Mouse (Mus musculus) MEL (cell line): Measurements from ENCODE around the gene Prps1l1. TPM values are rescaled to one million over a fixed set of nuclear protein-coding genes. Genes with fewer than 3 reads are reported as not detected.

Experiments used
- DNase-seq: peaks from one replicate; pipeline ENCODE4 v3.0.0; 2011; ENCODE audit warnings: low read depth, low spot score
- H3K27ac ChIP-seq: 2 replicates; pipeline ENCODE4 v1.5.1; 2012; ENCODE audit warnings: low read depth, mild to moderate bottlenecking, control low read depth, low read length, moderate library complexity; ENCODE audit not compliant: control insufficient read depth
- H3K27me3 ChIP-seq, 2 experiments: fragments of 150-350 bp in 1 of 2; sonication (generic) in 1 of 2; 2 replicates each; pipeline ENCODE4 v1.6.1; 2012; ENCODE audit warnings: low read length in 2 of 2, mild to moderate bottlenecking in 2 of 2, improper control_type of control experiment in 1 of 2, moderate library complexity in 1 of 2; ENCODE audit not compliant: insufficient read depth in 2 of 2, control insufficient read depth in 1 of 2
- H3K36me3 ChIP-seq, 2 experiments: 2 replicates each; pipeline ENCODE4 v1.6.1; 2012 to 2014; ENCODE audit warnings: low read length in 2 of 2, improper control_type of control experiment in 1 of 2, inconsistent platforms in 1 of 2, mild to moderate bottlenecking in 1 of 2; ENCODE audit not compliant: insufficient read depth in 2 of 2, control insufficient read depth in 1 of 2
- H3K4me1 ChIP-seq, 2 experiments: fragments of 150-350 bp in 1 of 2; sonication (generic) in 1 of 2; 2 replicates each; pipeline ENCODE4 v1.6.1; 2012; ENCODE audit warnings: low read length in 2 of 2, improper control_type of control experiment in 1 of 2, mild to moderate bottlenecking in 1 of 2; ENCODE audit not compliant: insufficient read depth in 2 of 2, control insufficient read depth in 1 of 2
- H3K4me3 ChIP-seq, 2 experiments: fragments of 150-350 bp in 1 of 2; sonication (generic) in 1 of 2; 2 replicates each; pipeline ENCODE4 v1.5.1; 2012; ENCODE audit warnings: low read depth in 2 of 2, low read length in 2 of 2, mild to moderate bottlenecking in 2 of 2, moderate library complexity in 2 of 2, control low read depth in 1 of 2, improper control_type of control experiment in 1 of 2; ENCODE audit not compliant: control insufficient read depth in 1 of 2, insufficient read depth in 1 of 2
- H3K79me2 ChIP-seq: 2 replicates; pipeline ENCODE4 v1.6.1; 2012; ENCODE audit warnings: mild to moderate bottlenecking, low read length, moderate library complexity; ENCODE audit not compliant: control insufficient read depth, poor library complexity, insufficient read depth
- H3K9ac ChIP-seq: 2 replicates; pipeline ENCODE4 v1.6.1; 2012; ENCODE audit warnings: low read depth, mild to moderate bottlenecking, control low read depth, low read length, moderate library complexity; ENCODE audit not compliant: control insufficient read depth, poor library complexity, severe bottlenecking
- H3K9me3 ChIP-seq: fragments of 150-350 bp; sonication (generic); replicated peaks from 2 replicates; pipeline ENCODE4 v1.6.1; 2012; ENCODE audit warnings: mild to moderate bottlenecking, low read length, improper control_type of control experiment, moderate library complexity; ENCODE audit not compliant: insufficient read depth
- CHD1 ChIP-seq: IDR thresholded peaks from 2 replicates; pipeline ENCODE4 v1.6.1; 2012; ENCODE audit warnings: low read depth, mild to moderate bottlenecking, inconsistent platforms, low read length, improper control_type of control experiment
- CTCF ChIP-seq, 3 experiments: IDR thresholded peaks in 2 of 3; conservative IDR thresholded peaks in 1 of 3; 2 replicates each; pipeline ENCODE4 v1.5.1; 2011 to 2012; ENCODE audit warnings: low read length in 3 of 3, low read depth in 2 of 3, mild to moderate bottlenecking in 2 of 3, improper control_type of control experiment in 1 of 3, inconsistent platforms in 1 of 3, mixed read lengths in 1 of 3, moderate library complexity in 1 of 3; ENCODE audit not compliant: control insufficient read depth in 1 of 3, insufficient read depth in 1 of 3, poor library complexity in 1 of 3, severe bottlenecking in 1 of 3
- E2F4 ChIP-seq: IDR thresholded peaks from 2 replicates; pipeline ENCODE4 v1.6.1; 2011; ENCODE audit warnings: low read depth, low read length, improper control_type of control experiment, borderline replicate concordance
- ELF1 ChIP-seq: IDR thresholded peaks from 2 replicates; pipeline ENCODE4 v1.6.1; 2014; ENCODE audit warnings: low read depth, mild to moderate bottlenecking, inconsistent platforms, low read length, improper control_type of control experiment, moderate library complexity
- EP300 ChIP-seq, 2 experiments: IDR thresholded peaks; 2 replicates each; pipeline ENCODE4 v1.6.1; 2011; ENCODE audit warnings: improper control_type of control experiment in 2 of 2, low read length in 2 of 2, low read depth in 1 of 2, mild to moderate bottlenecking in 1 of 2
- GABPA ChIP-seq: IDR thresholded peaks from 2 replicates; pipeline ENCODE4 v1.6.1; 2012; ENCODE audit warnings: low read depth, mild to moderate bottlenecking, inconsistent platforms, low read length, improper control_type of control experiment, moderate library complexity
- GATA1 ChIP-seq: IDR thresholded peaks from 2 replicates; pipeline ENCODE4 v1.6.1; 2011; ENCODE audit warnings: low read depth, low read length, improper control_type of control experiment
- KAT2A ChIP-seq: conservative IDR thresholded peaks from 2 replicates; pipeline ENCODE4 v1.6.1; 2012; ENCODE audit warnings: low read depth, low read length, improper control_type of control experiment, inconsistent platforms
- MAFK ChIP-seq: IDR thresholded peaks from 2 replicates; pipeline ENCODE4 v1.6.1; 2011; ENCODE audit warnings: low read depth, mild to moderate bottlenecking, low read length, improper control_type of control experiment, borderline replicate concordance
- MAX ChIP-seq: IDR thresholded peaks from 2 replicates; pipeline ENCODE4 v1.6.1; 2011; ENCODE audit warnings: low read length, improper control_type of control experiment
- MAZ ChIP-seq: IDR thresholded peaks from 2 replicates; pipeline ENCODE4 v1.6.1; 2012; ENCODE audit warnings: low read depth, mild to moderate bottlenecking, inconsistent platforms, low read length, improper control_type of control experiment
- MXI1 ChIP-seq: IDR thresholded peaks from 2 replicates; pipeline ENCODE4 v1.6.1; 2011; ENCODE audit warnings: mild to moderate bottlenecking, low read depth, low read length, improper control_type of control experiment
- NELFE ChIP-seq: IDR thresholded peaks from 2 replicates; pipeline ENCODE4 v1.6.1; 2011; ENCODE audit warnings: low read depth, low read length, improper control_type of control experiment
- POLR2AphosphoS2 ChIP-seq: IDR thresholded peaks from 2 replicates; pipeline ENCODE4 v1.6.1; 2011; ENCODE audit warnings: low read length, improper control_type of control experiment
- POLR2AphosphoS5 ChIP-seq: IDR thresholded peaks from 2 replicates; pipeline ENCODE4 v1.6.1; 2012; ENCODE audit warnings: low read depth, borderline replicate concordance, mild to moderate bottlenecking, inconsistent platforms, low read length, moderate library complexity, mixed read lengths
- RAD21 ChIP-seq: IDR thresholded peaks from 2 replicates; pipeline ENCODE4 v1.6.1; 2011; ENCODE audit warnings: mild to moderate bottlenecking, low read depth, low read length, improper control_type of control experiment
- RCOR1 ChIP-seq: IDR thresholded peaks from 2 replicates; pipeline ENCODE4 v1.6.1; 2012; ENCODE audit warnings: low read depth, mild to moderate bottlenecking, inconsistent platforms, low read length, improper control_type of control experiment
- TAL1 ChIP-seq: IDR thresholded peaks from 2 replicates; pipeline ENCODE4 v1.6.1; 2012; ENCODE audit warnings: mild to moderate bottlenecking, inconsistent platforms, low read length, moderate library complexity, mixed read lengths
- TBP ChIP-seq: IDR thresholded peaks from 2 replicates; pipeline ENCODE4 v1.8.0; 2011; ENCODE audit warnings: low read depth, low read length, improper control_type of control experiment
- TCF12 ChIP-seq: IDR thresholded peaks from 2 replicates; pipeline ENCODE4 v1.6.1; 2014; ENCODE audit warnings: low read depth, mild to moderate bottlenecking, inconsistent platforms, low read length, improper control_type of control experiment, moderate library complexity
- UBTF ChIP-seq: IDR thresholded peaks from 2 replicates; pipeline ENCODE4 v1.6.1; 2012; ENCODE audit warnings: low read depth, mild to moderate bottlenecking, inconsistent platforms, low read length, improper control_type of control experiment, moderate library complexity, borderline replicate concordance; ENCODE audit not compliant: insufficient read depth
- USF2 ChIP-seq, 2 experiments: IDR thresholded peaks; 2 replicates each; pipeline ENCODE4 v1.6.1; 2011 to 2012; ENCODE audit warnings: improper control_type of control experiment in 2 of 2, low read length in 2 of 2, borderline replicate concordance in 1 of 2, inconsistent platforms in 1 of 2, low read depth in 1 of 2, mild to moderate bottlenecking in 1 of 2; ENCODE audit not compliant: insufficient read depth in 1 of 2
- ZNF384 ChIP-seq: IDR thresholded peaks from 2 replicates; pipeline ENCODE4 v1.6.1; 2012; ENCODE audit warnings: low read depth, mild to moderate bottlenecking, inconsistent platforms, low read length, improper control_type of control experiment
- polyA plus RNA-seq, 2 experiments: library from polyadenylated mRNA; stranded (reverse) in 1 of 2; unstranded in 1 of 2; fragments of >175 nt in 1 of 2; fragments of >200 nt in 1 of 2; gene quantifications; 2 replicates each; pipeline versions ENCODE4 v1.2.1 to v1.2.4; 2012; ENCODE audit warnings: low replicate concordance in 2 of 2, low read depth in 1 of 2; ENCODE audit not compliant: insufficient read length in 2 of 2, insufficient read depth in 1 of 2, missing spikeins in 1 of 2
- total RNA-seq: library from RNA; depleted of rRNA; stranded (reverse); fragments of 300-350 nt; gene quantifications from 2 replicates; pipeline ENCODE4 v1.2.3, GENCODE M21; 2012

Gene Prps1l1
- total and polyA plus RNA-seq, 3 experiments = not detected

GRCm38 (mm10) chr12:35007851-35008250 lies 23.3 kb downstream of the Prps1l1 start:
- TF ChIP-seq TBP (no peak), CHD1 (no peak)
- TF ChIP-seq, all 39 proteins: peak for 0
- Histone ChIP-seq H3K4me3 (no peak overlapping the region), H3K9me3 (no peaks in the 10 kb centered on the region), H3K36me3 (no peaks in the 10 kb centered on the region), H3K27me3 (no peaks in the 10 kb centered on the region), H3K9ac (no peak overlapping the region), H3K27ac (no peak overlapping the region), H3K79me2 (no peaks in the 10 kb centered on the region), H3K4me1 (no peaks in the 10 kb centered on the region)
- no peak for DNase-seq

- TF ChIP-seq ELF1 (no peak), POLR2AphosphoS5 (no peak), MXI1 (no peak), GABPA (no peak), CHD1 (no peak), NELFE (no peak), MAX (no peak)
- Histone ChIP-seq H3K4me1 (no peaks in the 10 kb centered on the region), H3K9ac (no peak overlapping the region), H3K9me3 (no peaks in the 10 kb centered on the region), H3K27me3 (no peaks in the 10 kb centered on the region), H3K27ac (no peak overlapping the region), H3K79me2 (no peaks in the 10 kb centered on the region), H3K4me3 (no peak overlapping the region), H3K36me3 (no peaks in the 10 kb centered on the region)
- DNase-seq = no peak
Measured at GRCm38 (mm10) chr12:35008340-35009137, 24.0 kb downstream of the Prps1l1 start.

- DNase-seq = no peak
Measured at GRCm38 (mm10) chr12:35011462-35011861, 26.9 kb downstream of the Prps1l1 start.

More at GRCm38 (mm10) chr12:35011462-35011861, 26.9 kb downstream of the Prps1l1 start:
- Histone ChIP-seq H3K4me1 (no peaks in the 10 kb centered on the region), H3K9ac (no peak overlapping the region), H3K4me3 (no peak overlapping the region), H3K79me2 (no peaks in the 10 kb centered on the region), H3K27me3 (no peaks in the 10 kb centered on the region), H3K9me3 (no peaks in the 10 kb centered on the region), H3K36me3 (no peaks in the 10 kb centered on the region)
- TF ChIP-seq MAX (no peak), TCF12 (no peak), USF2 (IDR thresholded peaks at IDR 0.05; ENCODE audit: borderline replicate concordance in 1 of 2, insufficient read depth in 1 of 2, low read depth in 1 of 2, low read length in 2 of 2) (no peak), ZNF384 (no peak), E2F4 (no peak), RAD21 (no peak), UBTF (no peak), ELF1 (no peak), MAFK (no peak), EP300 (IDR thresholded peaks at IDR 0.05; ENCODE audit: low read depth in 1 of 2, low read length in 2 of 2) (no peak), CTCF (IDR thresholded peaks at IDR 0.05 in 2 of 3, conservative IDR thresholded peaks at IDR 0.05 in 1 of 3; ENCODE audit: control insufficient read depth in 1 of 3, insufficient read depth in 1 of 3, low read depth in 2 of 3, low read length in 3 of 3, poor library complexity in 1 of 3, severe bottlenecking in 1 of 3) (no peak), GATA1 (no peak), TAL1 (no peak), POLR2AphosphoS2 (no peak), RCOR1 (no peak), KAT2A (no peak), MAZ (no peak)
- TF ChIP-seq, all 39 proteins: peak for 0
- H3K27ac ChIP-seq = no peak overlapping the region
